Mouse (Mus musculus): Measurements from ENCODE around the gene Cdkn2d. TPM values are rescaled to one million over a fixed set of nuclear protein-coding genes. Genes with fewer than 3 reads are reported as not detected.

Gene Cdkn2d
- 45.3 and 48.1 TPM in 2 replicates for polyA plus RNA-seq (2014; fragmentation: Nextera tagmentation; extraction: Ambion mirVana)

DNA sequence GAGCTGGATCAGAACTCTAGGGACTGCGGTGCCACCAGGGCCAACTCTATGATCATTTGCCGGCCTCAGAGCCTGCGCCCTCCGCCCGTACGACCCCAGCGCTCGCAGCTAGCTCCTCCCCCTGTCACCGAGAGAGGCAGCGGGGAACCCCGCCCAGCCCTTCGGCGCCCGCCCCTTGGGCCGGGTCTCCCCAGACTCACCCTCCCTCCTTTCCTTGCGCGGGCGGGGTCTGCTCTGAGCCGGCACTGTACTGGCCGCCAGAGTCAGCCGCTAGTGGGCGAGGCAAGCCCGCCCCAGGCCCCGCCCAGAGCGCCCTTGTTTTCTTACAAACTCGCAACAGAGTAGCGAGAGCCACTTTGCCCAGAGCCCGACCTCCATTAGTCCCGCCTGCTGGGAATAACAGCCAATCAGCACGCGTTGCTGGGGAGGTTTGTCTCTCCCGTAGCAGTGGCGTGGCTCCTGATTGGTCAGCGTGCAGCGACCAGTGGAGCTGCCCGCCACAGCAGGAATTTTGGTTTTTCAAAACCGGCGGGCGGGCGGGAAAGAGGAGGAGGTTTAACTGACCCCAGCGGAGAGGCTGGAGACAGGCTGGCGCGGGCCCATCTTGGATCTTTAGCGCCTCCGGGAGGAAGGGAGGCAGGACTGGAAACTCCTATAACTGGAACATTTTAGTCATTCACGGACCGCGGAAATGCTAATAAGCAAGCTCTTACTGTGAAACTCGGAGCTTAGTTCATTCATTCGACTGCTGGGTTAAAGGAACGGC is at the start of gene Cdkn2d:
Gene Cdkn2d, minus strand, starts transcription at position 386 of the 766 bp plus-strand sequence.
- peak within 1 kb of the TSS; percentile 91 for H3K27ac ChIP-seq (ENCODE audit: low read depth)
- WGBS, result under 1% methylated on average over 51 of the region's 51 CpGs
- peaks cover 21% of the 10 kb centered on the region; the same call in 1 of the 2 replicates for H3K4me1 ChIP-seq (ENCODE audit: insufficient read depth)
- no peaks in the 10 kb centered on the region for H3K36me3 ChIP-seq (ENCODE audit: insufficient read depth)
- peak; percentile 45 for TF ChIP-seq CTCF (IDR thresholded peaks at IDR 0.05; ENCODE audit: low read depth)
- ATAC-seq (ENCODE audit: insufficient read depth) (peak; percentile 97), DNase-seq (peak; percentile 100)
- H3K27me3 ChIP-seq (ENCODE audit: insufficient read depth, low read length), result no peaks in the 10 kb centered on the region
- peak within 1 kb of the TSS; percentile 61 for H3K4me3 ChIP-seq (ENCODE audit: low read depth, low read length)
- no peaks in the 10 kb centered on the region for H3K9me3 ChIP-seq (ENCODE audit: low read depth, low read length)
- H3K9ac ChIP-seq, result peak within 1 kb of the TSS; percentile 71
- H3K4me2 ChIP-seq, result peak within 1 kb of the TSS; percentile 75

DNA sequence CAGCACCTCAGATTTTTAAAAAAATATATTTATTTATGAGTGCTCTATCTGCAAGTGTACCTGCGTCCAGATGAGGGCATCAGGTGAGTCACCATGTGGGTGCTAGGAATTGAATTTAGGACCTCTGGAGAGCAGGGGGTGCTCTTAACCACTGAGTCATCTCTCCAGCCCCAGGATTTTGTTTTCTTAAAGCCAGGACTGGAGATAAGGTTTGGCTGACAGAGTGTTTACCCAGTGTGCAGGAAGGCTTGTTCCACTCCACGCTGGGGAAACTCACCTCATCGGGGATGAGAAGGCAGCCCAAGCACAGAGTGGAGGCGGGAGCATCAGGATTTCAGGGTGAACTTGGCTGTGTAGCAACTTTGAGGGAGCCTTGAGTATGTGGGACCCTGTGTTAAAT is 49.2 kb upstream of the Cdkn2d start:
- Histone ChIP-seq H3K27ac (ENCODE audit: low read depth) (0 out of 2 replicates have a peak overlapping the region, but pooled peaks have one; percentile 24), H3K36me3 (ENCODE audit: insufficient read depth) (peaks cover 55% of the 10 kb centered on the region)
- ATAC-seq (ENCODE audit: insufficient read depth), result no peak

DNA sequence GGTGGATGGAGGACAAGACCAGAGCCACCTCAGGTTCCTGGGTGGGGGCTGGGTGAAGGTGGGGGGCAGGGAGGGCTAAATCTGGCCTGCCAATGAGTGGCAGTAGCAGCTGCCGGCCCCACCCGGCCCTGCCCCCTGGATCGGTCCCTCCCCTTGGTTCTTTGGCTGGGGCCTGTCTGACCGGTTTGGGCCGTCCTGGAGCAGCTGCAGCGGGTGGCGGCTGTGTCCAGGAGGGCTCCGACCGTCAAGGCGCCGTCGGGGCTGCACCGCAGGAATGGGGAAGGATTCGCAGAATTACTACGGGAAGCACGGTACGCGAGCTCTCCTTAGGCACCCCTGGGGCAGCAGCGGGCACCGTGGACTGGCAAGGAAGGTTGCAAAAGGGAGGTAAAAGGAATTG is 46.4 kb upstream of the Cdkn2d start:
- peaks cover 6% of the 10 kb centered on the region; the same call in 1 of the 2 replicates for H3K4me1 ChIP-seq (ENCODE audit: insufficient read depth)
- H3K4me3 ChIP-seq (ENCODE audit: low read depth, low read length), result peak overlapping the region; percentile 44
- no peaks in the 10 kb centered on the region for H3K9me3 ChIP-seq (ENCODE audit: low read depth, low read length)
- no peaks in the 10 kb centered on the region for H3K27me3 ChIP-seq (ENCODE audit: insufficient read depth, low read length)
- H3K9ac ChIP-seq, result peak overlapping the region; percentile 56
- 18% methylated on average over 20 of the region's 20 CpGs for WGBS
- DNase-seq, result peak; percentile 71
- peaks cover 27% of the 10 kb centered on the region for H3K36me3 ChIP-seq (ENCODE audit: insufficient read depth)
- no peak for TF ChIP-seq CTCF (IDR thresholded peaks at IDR 0.05; ENCODE audit: low read depth)
- H3K4me2 ChIP-seq, result peak overlapping the region; percentile 56
- peak; percentile 91 for ATAC-seq (ENCODE audit: insufficient read depth)
- H3K27ac ChIP-seq (ENCODE audit: low read depth), result peak overlapping the region; percentile 77

More for the DNA sequence above, 49.2 kb upstream of the Cdkn2d start:
- Histone ChIP-seq H3K9ac (no peak overlapping the region), H3K4me1 (ENCODE audit: insufficient read depth) (no peaks in the 10 kb centered on the region), H3K4me2 (no peak overlapping the region), H3K27me3 (ENCODE audit: insufficient read depth, low read length) (no peaks in the 10 kb centered on the region), H3K9me3 (ENCODE audit: low read depth, low read length) (no peaks in the 10 kb centered on the region), H3K4me3 (ENCODE audit: low read depth, low read length) (no peak overlapping the region)
- WGBS, result 37% methylated on average over 4 of the region's 4 CpGs
- no peak for TF ChIP-seq CTCF (IDR thresholded peaks at IDR 0.05; ENCODE audit: low read depth)
- no peak for DNase-seq

DNA sequence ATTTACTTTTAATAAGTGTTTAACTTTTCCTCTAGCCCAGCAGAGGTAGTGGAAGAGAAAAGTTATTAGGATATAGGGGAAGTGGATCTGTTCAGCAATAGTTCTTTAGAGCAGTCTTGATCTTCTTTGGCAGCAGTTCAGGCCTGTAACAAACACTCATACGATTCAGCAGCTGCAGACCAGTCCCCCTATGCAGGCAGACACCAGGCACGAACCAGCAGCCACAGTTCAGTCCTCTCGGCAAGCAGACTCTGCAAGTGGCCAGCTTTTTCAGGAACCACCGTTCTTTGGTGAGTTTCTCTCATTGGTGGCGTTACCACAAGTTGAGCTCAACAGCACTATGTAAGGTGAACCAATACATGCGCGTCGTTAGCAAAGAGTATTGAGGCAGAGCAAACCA is 45.3 kb upstream of the Cdkn2d start:
- DNase-seq (no peak), ATAC-seq (ENCODE audit: insufficient read depth) (no peak)
- no peak overlapping the region for H3K27ac ChIP-seq (ENCODE audit: low read depth)
- no peaks in the 10 kb centered on the region for H3K27me3 ChIP-seq (ENCODE audit: insufficient read depth, low read length)
- H3K36me3 ChIP-seq (ENCODE audit: insufficient read depth), result peaks cover 16% of the 10 kb centered on the region
- H3K9ac ChIP-seq, result no peak overlapping the region
- H3K4me3 ChIP-seq (ENCODE audit: low read depth, low read length), result no peak overlapping the region
- peaks cover 6% of the 10 kb centered on the region; the same call in 1 of the 2 replicates for H3K4me1 ChIP-seq (ENCODE audit: insufficient read depth)
- 71% methylated on average over 8 of the region's 8 CpGs for WGBS
- no peaks in the 10 kb centered on the region for H3K9me3 ChIP-seq (ENCODE audit: low read depth, low read length)
- no peak overlapping the region for H3K4me2 ChIP-seq
- TF ChIP-seq CTCF (IDR thresholded peaks at IDR 0.05; ENCODE audit: low read depth), result no peak

DNA sequence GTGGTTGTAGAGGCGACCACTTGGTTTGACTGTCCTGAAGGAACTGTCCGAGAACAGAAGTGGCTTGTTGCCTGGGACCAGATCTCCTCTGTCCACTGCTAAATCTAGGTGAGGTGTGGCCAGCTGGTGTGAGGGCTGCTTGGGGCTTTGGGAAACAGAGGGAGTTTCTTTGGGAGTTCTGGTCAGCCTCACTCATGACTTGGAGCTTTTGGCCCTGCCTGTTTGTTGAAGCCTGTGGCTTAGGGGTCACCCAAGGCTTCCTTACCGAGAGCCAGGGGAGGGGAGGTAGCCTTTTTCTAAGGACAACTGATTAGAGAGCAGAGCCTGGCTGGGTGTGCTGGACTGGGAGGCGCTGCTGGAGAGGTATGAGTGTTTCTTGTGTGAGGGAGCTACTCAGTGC is 44.2 kb upstream of the Cdkn2d start:
- Histone ChIP-seq H3K36me3 (ENCODE audit: insufficient read depth) (0 out of 2 replicates have a peak, but pooled peaks cover 6% of the 10 kb centered on the region), H3K4me1 (ENCODE audit: insufficient read depth) (peaks cover 6% of the 10 kb centered on the region; the same call in 1 of the 2 replicates), H3K4me3 (ENCODE audit: low read depth, low read length) (no peak overlapping the region), H3K27me3 (ENCODE audit: insufficient read depth, low read length) (no peaks in the 10 kb centered on the region), H3K27ac (ENCODE audit: low read depth) (no peak overlapping the region), H3K9me3 (ENCODE audit: low read depth, low read length) (no peaks in the 10 kb centered on the region), H3K9ac (no peak overlapping the region), H3K4me2 (no peak overlapping the region)
- ATAC-seq (ENCODE audit: insufficient read depth) (no peak), DNase-seq (no peak)
- 62% methylated on average over 4 of the region's 4 CpGs for WGBS
- TF ChIP-seq CTCF (IDR thresholded peaks at IDR 0.05; ENCODE audit: low read depth), result no peak

DNA sequence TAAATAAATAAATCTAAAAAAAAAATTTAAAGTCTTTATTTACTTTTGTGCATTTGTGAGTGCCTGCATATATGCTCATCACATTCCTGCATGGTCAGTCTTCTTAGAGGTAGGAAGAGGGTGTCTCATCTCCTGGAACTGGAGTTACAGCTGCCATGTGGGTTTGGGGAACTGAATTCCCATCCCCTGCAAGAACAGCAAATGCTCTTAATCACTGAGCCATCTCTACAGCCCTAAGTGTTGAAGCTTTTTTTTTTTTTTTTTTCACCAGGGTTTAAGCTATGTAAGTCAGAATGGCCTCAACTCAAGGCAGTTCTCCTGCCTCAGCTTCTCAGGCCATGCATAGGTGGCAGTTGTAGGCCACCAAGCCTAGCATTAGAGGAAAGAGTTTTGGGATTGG is 43.5 kb upstream of the Cdkn2d start:
- no peak overlapping the region for H3K4me2 ChIP-seq
- H3K36me3 ChIP-seq (ENCODE audit: insufficient read depth), result no peaks in the 10 kb centered on the region
- peaks cover 8% of the 10 kb centered on the region for H3K4me1 ChIP-seq (ENCODE audit: insufficient read depth)
- H3K27me3 ChIP-seq (ENCODE audit: insufficient read depth, low read length), result no peaks in the 10 kb centered on the region
- no peak overlapping the region for H3K27ac ChIP-seq (ENCODE audit: low read depth)
- no peak overlapping the region for H3K9ac ChIP-seq
- DNase-seq, result no peak
- H3K4me3 ChIP-seq (ENCODE audit: low read depth, low read length), result no peak overlapping the region
- ATAC-seq (ENCODE audit: insufficient read depth), result no peak
- TF ChIP-seq CTCF (IDR thresholded peaks at IDR 0.05; ENCODE audit: low read depth), result no peak
- no peaks in the 10 kb centered on the region for H3K9me3 ChIP-seq (ENCODE audit: low read depth, low read length)

DNA sequence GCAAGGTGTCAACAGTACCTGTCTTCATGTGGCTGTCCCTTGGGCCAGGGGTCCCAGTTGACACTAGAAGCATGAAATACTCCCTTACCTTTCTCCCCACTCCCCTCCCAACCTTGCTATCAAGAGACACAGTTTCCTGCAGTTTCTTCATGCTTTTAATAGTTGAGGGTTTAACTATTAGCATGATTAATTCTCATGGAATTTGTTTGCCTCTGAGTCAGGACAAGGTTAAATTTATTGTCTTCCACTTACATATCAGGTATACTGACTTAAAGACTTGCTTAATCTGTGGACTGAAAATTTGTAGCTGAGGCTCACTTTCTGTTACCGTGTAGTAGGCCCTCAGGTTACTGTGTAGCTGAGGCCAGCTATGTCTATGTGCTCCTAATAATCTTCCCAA is 42.3 kb upstream of the Cdkn2d start:
- no peak for DNase-seq
- H3K9ac ChIP-seq, result no peak overlapping the region
- ATAC-seq (ENCODE audit: insufficient read depth), result no peak
- H3K4me2 ChIP-seq, result no peak overlapping the region
- peak overlapping the region; percentile 86 for H3K27ac ChIP-seq (ENCODE audit: low read depth)
- no peaks in the 10 kb centered on the region for H3K36me3 ChIP-seq (ENCODE audit: insufficient read depth)
- no peak overlapping the region for H3K4me3 ChIP-seq (ENCODE audit: low read depth, low read length)
- no peaks in the 10 kb centered on the region for H3K27me3 ChIP-seq (ENCODE audit: insufficient read depth, low read length)
- no peak for TF ChIP-seq CTCF (IDR thresholded peaks at IDR 0.05; ENCODE audit: low read depth)
- H3K4me1 ChIP-seq (ENCODE audit: insufficient read depth), result peaks cover 9% of the 10 kb centered on the region
- no peaks in the 10 kb centered on the region for H3K9me3 ChIP-seq (ENCODE audit: low read depth, low read length)
- WGBS, result 82% methylated on average over 1 of the region's 1 CpGs
